Mouse (Mus musculus): ENCODE results near the gene Cfap74. TPM values are rescaled to one million over a fixed set of nuclear protein-coding genes. Genes with fewer than 3 reads are reported as not detected.

Gene Cfap74
- total and polyA plus RNA-seq, 2 experiments from 2014 or later, result 5.2 to 5.7 TPM

GRCm38 (mm10) chr4:155383326-155383725 is 25.7 kb upstream of the Cfap74 start:
- no peak for DNase-seq (ENCODE audit: low spot score)
- H3K4me3 ChIP-seq (ENCODE audit: low read length), result no peak overlapping the region
- no peaks in the 10 kb centered on the region for H3K4me1 ChIP-seq (ENCODE audit: insufficient read depth, low read length)
- H3K9me3 ChIP-seq (ENCODE audit: low read length), result no peaks in the 10 kb centered on the region
- H3K9ac ChIP-seq (replicated peaks; ENCODE audit: low read length), result no peak overlapping the region
- no peak for ATAC-seq
- no peak overlapping the region for H3K4me2 ChIP-seq (ENCODE audit: low read depth, low read length)
- H3K27me3 ChIP-seq (ENCODE audit: insufficient read depth, low read length), result no peaks in the 10 kb centered on the region
- H3K27ac ChIP-seq, result no peak overlapping the region
- TF ChIP-seq CTCF (IDR thresholded peaks at IDR 0.05; ENCODE audit: low read depth), result no peak
- 84% methylated on average over 4 of the region's 4 CpGs for WGBS
- H3K36me3 ChIP-seq (ENCODE audit: insufficient read depth, low read length), result no peaks in the 10 kb centered on the region

- TF ChIP-seq CTCF (IDR thresholded peaks at IDR 0.05; ENCODE audit: low read depth), result no peak
- no peak overlapping the region for H3K9ac ChIP-seq (replicated peaks; ENCODE audit: low read length)
- no peaks in the 10 kb centered on the region for H3K9me3 ChIP-seq (ENCODE audit: low read length)
- no peaks in the 10 kb centered on the region for H3K4me1 ChIP-seq (ENCODE audit: insufficient read depth, low read length)
- no peaks in the 10 kb centered on the region for H3K27me3 ChIP-seq (ENCODE audit: insufficient read depth, low read length)
- H3K27ac ChIP-seq, result no peak overlapping the region
- ATAC-seq, result no peak
- H3K36me3 ChIP-seq (ENCODE audit: insufficient read depth, low read length), result no peaks in the 10 kb centered on the region
- no peak overlapping the region for H3K4me2 ChIP-seq (ENCODE audit: low read depth, low read length)
- DNase-seq (ENCODE audit: low spot score), result no peak
- WGBS, result 82% methylated on average over 8 of the region's 8 CpGs
- no peak overlapping the region for H3K4me3 ChIP-seq (ENCODE audit: low read length)
Observed at GRCm38 (mm10) chr4:155387166-155387565, 21.8 kb upstream of the Cfap74 start.

- no peaks in the 10 kb centered on the region for H3K36me3 ChIP-seq (ENCODE audit: insufficient read depth, low read length)
- DNase-seq (ENCODE audit: low spot score) (no peak), ATAC-seq (no peak)
- H3K9me3 ChIP-seq (ENCODE audit: low read length), result no peaks in the 10 kb centered on the region
- H3K27me3 ChIP-seq (ENCODE audit: insufficient read depth, low read length), result peaks cover 28% of the 10 kb centered on the region; the same call in 1 of the 2 replicates
- no peak overlapping the region for H3K9ac ChIP-seq (replicated peaks; ENCODE audit: low read length)
- H3K4me3 ChIP-seq (ENCODE audit: low read length), result no peak overlapping the region
- peaks cover 5% of the 10 kb centered on the region; the same call in 1 of the 2 replicates for H3K4me1 ChIP-seq (ENCODE audit: insufficient read depth, low read length)
- no peak overlapping the region for H3K4me2 ChIP-seq (ENCODE audit: low read depth, low read length)
- H3K27ac ChIP-seq, result no peak overlapping the region
- no peak for TF ChIP-seq CTCF (IDR thresholded peaks at IDR 0.05; ENCODE audit: low read depth)
- 79% methylated on average over 5 of the region's 5 CpGs for WGBS
Observed at GRCm38 (mm10) chr4:155395471-155395870, 13.5 kb upstream of the Cfap74 start.

- H3K36me3 ChIP-seq (ENCODE audit: insufficient read depth, low read length), result no peaks in the 10 kb centered on the region
- H3K27me3 ChIP-seq (ENCODE audit: insufficient read depth, low read length), result peaks cover 28% of the 10 kb centered on the region; the same call in 1 of the 2 replicates
- no peaks in the 10 kb centered on the region for H3K9me3 ChIP-seq (ENCODE audit: low read length)
- DNase-seq (ENCODE audit: low spot score) (no peak), ATAC-seq (no peak)
- 74% methylated on average over 4 of the region's 4 CpGs for WGBS
- H3K27ac ChIP-seq, result no peak overlapping the region
- no peak overlapping the region for H3K9ac ChIP-seq (replicated peaks; ENCODE audit: low read length)
- H3K4me2 ChIP-seq (ENCODE audit: low read depth, low read length), result no peak overlapping the region
- H3K4me1 ChIP-seq (ENCODE audit: insufficient read depth, low read length), result peaks cover 5% of the 10 kb centered on the region; the same call in 1 of the 2 replicates
- TF ChIP-seq CTCF (IDR thresholded peaks at IDR 0.05; ENCODE audit: low read depth), result no peak
- no peak overlapping the region for H3K4me3 ChIP-seq (ENCODE audit: low read length)
Observed at GRCm38 (mm10) chr4:155396751-155397150, 12.2 kb upstream of the Cfap74 start.

- no peaks in the 10 kb centered on the region for H3K9me3 ChIP-seq (ENCODE audit: low read length)
- TF ChIP-seq CTCF (IDR thresholded peaks at IDR 0.05; ENCODE audit: low read depth), result peak; percentile 17; the same call in 1 of the 2 replicates
- DNase-seq (ENCODE audit: low spot score), result peak; percentile 23
- 2% methylated on average over 47 of the region's 57 CpGs for WGBS
- no peak within 1 kb of the TSS for H3K27ac ChIP-seq
- H3K36me3 ChIP-seq (ENCODE audit: insufficient read depth, low read length), result no peaks in the 10 kb centered on the region
- no peak within 1 kb of the TSS; the same call in 1 of the 2 replicates for H3K9ac ChIP-seq (replicated peaks; ENCODE audit: low read length)
- peaks cover 28% of the 10 kb centered on the region; the same call in 1 of the 2 replicates for H3K27me3 ChIP-seq (ENCODE audit: insufficient read depth, low read length)
- peaks cover 5% of the 10 kb centered on the region; the same call in 1 of the 2 replicates for H3K4me1 ChIP-seq (ENCODE audit: insufficient read depth, low read length)
- H3K4me3 ChIP-seq (ENCODE audit: low read length), result peak within 1 kb of the TSS; percentile 45
- peak within 1 kb of the TSS; percentile 73 for H3K4me2 ChIP-seq (ENCODE audit: low read depth, low read length)
- ATAC-seq, result peak; percentile 49; the same call in 1 of the 2 replicates
Observed at GRCm38 (mm10) chr4:155397511-155398221, 11.3 kb upstream of the Cfap74 start, which contains the start of gene Gabrd. Gene Gabrd (minus strand): TSS chr4:155398112.

- Histone ChIP-seq H3K27me3 (ENCODE audit: insufficient read depth, low read length) (peaks cover 28% of the 10 kb centered on the region; the same call in 1 of the 2 replicates), H3K9me3 (ENCODE audit: low read length) (no peaks in the 10 kb centered on the region)
- no peak for TF ChIP-seq CTCF (IDR thresholded peaks at IDR 0.05; ENCODE audit: low read depth)
Observed at GRCm38 (mm10) chr4:155398222-155398540, 10.8 kb upstream of the Cfap74 start.

GRCm38 (mm10) chr4:155401121-155401520 is 7.9 kb upstream of the Cfap74 start:
- WGBS, result 66% methylated on average over 7 of the region's 7 CpGs
- no peak overlapping the region for H3K4me3 ChIP-seq (ENCODE audit: low read length)
- H3K9me3 ChIP-seq (ENCODE audit: low read length), result no peaks in the 10 kb centered on the region
- no peak for DNase-seq (ENCODE audit: low spot score)
- no peak overlapping the region for H3K9ac ChIP-seq (replicated peaks; ENCODE audit: low read length)
- H3K36me3 ChIP-seq (ENCODE audit: insufficient read depth, low read length), result no peaks in the 10 kb centered on the region
- no peak for ATAC-seq
- no peak overlapping the region for H3K4me2 ChIP-seq (ENCODE audit: low read depth, low read length)
- peaks cover 20% of the 10 kb centered on the region; the same call in 1 of the 2 replicates for H3K27me3 ChIP-seq (ENCODE audit: insufficient read depth, low read length)
- H3K27ac ChIP-seq, result no peak overlapping the region
- TF ChIP-seq CTCF (IDR thresholded peaks at IDR 0.05; ENCODE audit: low read depth), result no peak
- H3K4me1 ChIP-seq (ENCODE audit: insufficient read depth, low read length), result peaks cover 5% of the 10 kb centered on the region; the same call in 1 of the 2 replicates

More at GRCm38 (mm10) chr4:155398222-155398540, 10.8 kb upstream of the Cfap74 start:
- Histone ChIP-seq H3K27ac (no peak overlapping the region), H3K9ac (replicated peaks; ENCODE audit: low read length) (no peak overlapping the region; the same call in 1 of the 2 replicates), H3K4me3 (ENCODE audit: low read length) (peak overlapping the region; percentile 45), H3K4me1 (ENCODE audit: insufficient read depth, low read length) (peaks cover 5% of the 10 kb centered on the region; the same call in 1 of the 2 replicates), H3K36me3 (ENCODE audit: insufficient read depth, low read length) (no peaks in the 10 kb centered on the region), H3K4me2 (ENCODE audit: low read depth, low read length) (peak overlapping the region; percentile 73)
- DNase-seq (ENCODE audit: low spot score), result no peak
- no peak for ATAC-seq
- 4% methylated on average over 9 of the region's 9 CpGs for WGBS

Data from hindbrain, postnatal 0 days (tissue).